Mouse (Mus musculus) cerebellum, postnatal 10 days (tissue): ENCODE measurements around the gene Sertad4.

ENCODE experiments used
- DNase-seq, 2 experiments: peaks; one replicate each; pipeline ENCODE4 v3.0.0; 2021; ENCODE audit warnings: mixed read lengths in 2 of 2

Sertad4 gene

GRCm38 (mm10) chr1:192806168-192807157 is 49.1 kb downstream of the Sertad4 start:
- no peak for DNase-seq

- no peak for DNase-seq
Observed at GRCm38 (mm10) chr1:192800338-192800737, 55.2 kb downstream of the Sertad4 start.

GRCm38 (mm10) chr1:192799165-192799991 is 56.2 kb downstream of the Sertad4 start:
- DNase-seq: no peak

GRCm38 (mm10) chr1:192798212-192799164 is 57.1 kb downstream of the Sertad4 start:
- DNase-seq: peak in 1 of 2 experiments; percentile 26

- DNase-seq: no peak
Observed at GRCm38 (mm10) chr1:192797011-192797274, 58.6 kb downstream of the Sertad4 start.

GRCm38 (mm10) chr1:192796201-192797010 is 59.1 kb downstream of the Sertad4 start:
- DNase-seq: no peak

GRCm38 (mm10) chr1:192794957-192795745 is 60.4 kb downstream of the Sertad4 start:
- DNase-seq: no peak
